Mouse (Mus musculus) limb, embryonic 11.5 days (tissue): Measurements from ENCODE around the gene Pcdh9. TPM values are rescaled to one million over a fixed set of nuclear protein-coding genes. Genes with fewer than 3 reads are reported as not detected.

Experiments used
- ATAC-seq: fragments of 200-750 bp; cut with Nextera tagmentation; 2 replicates; pipeline ENCODE4 v1.8.0; 2017; ENCODE audit warnings: low read depth; ENCODE audit not compliant: insufficient number of reproducible peaks, low FRiP score, low TSS enrichment
- DNase-seq: peaks from one replicate; pipeline ENCODE4 v3.0.0-alpha.2; 2015; ENCODE audit warnings: low spot score
- H3K27ac ChIP-seq: fragments of 300-500 bp; sonication (generic); replicated peaks from 2 replicates; pipeline ENCODE4 v1.5.1; 2014; ENCODE audit warnings: low read depth, mild to moderate bottlenecking, low read length
- H3K27me3 ChIP-seq: fragments of 300-500 bp; sonication (generic); 2 replicates; pipeline ENCODE4 v1.6.1; 2014; ENCODE audit warnings: mild to moderate bottlenecking, low read length, mixed read lengths; ENCODE audit not compliant: control insufficient read depth, insufficient read depth
- H3K36me3 ChIP-seq: fragments of 300-500 bp; sonication (generic); 2 replicates; pipeline ENCODE4 v1.6.1; 2014; ENCODE audit warnings: mild to moderate bottlenecking, low read length, moderate library complexity, mixed read lengths; ENCODE audit not compliant: control insufficient read depth, insufficient read depth
- H3K4me1 ChIP-seq: fragments of 300-500 bp; sonication (generic); 2 replicates; pipeline ENCODE4 v1.6.1; 2014; ENCODE audit warnings: low read length, mixed read lengths; ENCODE audit not compliant: control insufficient read depth, insufficient read depth
- H3K4me2 ChIP-seq: fragments of 300-500 bp; sonication (generic); 2 replicates; pipeline ENCODE4 v1.6.1; 2014; ENCODE audit warnings: low read depth, mild to moderate bottlenecking, moderate library complexity; ENCODE audit not compliant: severe bottlenecking
- H3K4me3 ChIP-seq: fragments of 300-500 bp; sonication (generic); 2 replicates; pipeline ENCODE4 v1.5.1; 2014; ENCODE audit warnings: low read depth, low read length
- H3K9ac ChIP-seq: fragments of 300-500 bp; sonication (generic); 2 replicates; pipeline ENCODE4 v1.6.1; 2014; ENCODE audit warnings: mild to moderate bottlenecking, low read length
- H3K9me3 ChIP-seq: fragments of 300-500 bp; sonication (generic); 2 replicates; pipeline ENCODE4 v1.6.1; 2016; ENCODE audit warnings: low read length; ENCODE audit not compliant: control insufficient read depth
- WGBS: fragments of 180-500 bp; shearing (Covaris S2); extraction: QIAGEN DNeasy Blood & Tissue Kit; methylation state at CpG from one replicate; pipeline ENCODE4 v1.1.7; 2014; 5-methylcytosine and 5-hydroxymethylcytosine counted together
- polyA plus RNA-seq: library from polyadenylated mRNA; unstranded; fragments of >200 nt; fragmentation: Nextera tagmentation; extraction: Ambion mirVana; gene quantifications from 2 replicates; pipeline ENCODE4 v1.2.1, GENCODE M21; 2014

The Pcdh9 gene
- polyA plus RNA-seq, 1 experiment from 2014 or later: 17.2 TPM

GRCm38 (mm10) chr14:93376159-93376558 lies 514.3 kb downstream of the Pcdh9 start:
- Histone ChIP-seq H3K9me3 (no peaks in the 10 kb centered on the region), H3K4me1 (no peaks in the 10 kb centered on the region), H3K9ac (no peak overlapping the region), H3K27me3 (no peaks in the 10 kb centered on the region), H3K4me3 (no peak overlapping the region), H3K27ac (no peak overlapping the region), H3K36me3 (no peaks in the 10 kb centered on the region), H3K4me2 (no peak overlapping the region)
- 77% methylated on average over 4 of the region's 4 CpGs for WGBS
- no peak for ATAC-seq
- DNase-seq: no peak

GRCm38 (mm10) chr14:93374181-93374580 lies 516.3 kb downstream of the Pcdh9 start:
- ATAC-seq (no peak), DNase-seq (no peak)
- Histone ChIP-seq H3K4me2 (no peak overlapping the region), H3K27ac (no peak overlapping the region), H3K4me1 (no peaks in the 10 kb centered on the region), H3K4me3 (no peak overlapping the region), H3K9ac (no peak overlapping the region), H3K36me3 (no peaks in the 10 kb centered on the region), H3K27me3 (no peaks in the 10 kb centered on the region), H3K9me3 (no peaks in the 10 kb centered on the region)
- 61% methylated on average over 4 of the region's 4 CpGs for WGBS

GRCm38 (mm10) chr14:93354150-93354549 lies 536.3 kb downstream of the Pcdh9 start:
- no peak for DNase-seq
- no peak overlapping the region for H3K4me3 ChIP-seq
- no peak overlapping the region for H3K9ac ChIP-seq
- H3K4me1 ChIP-seq: no peaks in the 10 kb centered on the region
- no peaks in the 10 kb centered on the region for H3K9me3 ChIP-seq
- 89% methylated on average over 3 of the region's 3 CpGs for WGBS
- no peak for ATAC-seq
- no peaks in the 10 kb centered on the region for H3K36me3 ChIP-seq
- no peak overlapping the region for H3K4me2 ChIP-seq
- H3K27me3 ChIP-seq: no peaks in the 10 kb centered on the region
- H3K27ac ChIP-seq: no peak overlapping the region

GRCm38 (mm10) chr14:93350906-93351305 lies 539.6 kb downstream of the Pcdh9 start:
- Histone ChIP-seq H3K9ac (no peak overlapping the region), H3K27ac (no peak overlapping the region), H3K4me3 (no peak overlapping the region), H3K36me3 (no peaks in the 10 kb centered on the region), H3K4me1 (no peaks in the 10 kb centered on the region), H3K4me2 (no peak overlapping the region), H3K9me3 (no peaks in the 10 kb centered on the region), H3K27me3 (no peaks in the 10 kb centered on the region)
- WGBS: 63% methylated on average over 6 of the region's 6 CpGs
- DNase-seq (no peak), ATAC-seq (no peak)

- no peak overlapping the region for H3K4me3 ChIP-seq
- no peak overlapping the region for H3K4me2 ChIP-seq
- ATAC-seq: no peak
- no peaks in the 10 kb centered on the region for H3K36me3 ChIP-seq
- no peak overlapping the region for H3K27ac ChIP-seq
- H3K4me1 ChIP-seq: no peaks in the 10 kb centered on the region
- H3K27me3 ChIP-seq: no peaks in the 10 kb centered on the region
- DNase-seq: no peak
- WGBS: 91% methylated on average over 7 of the region's 7 CpGs
- no peaks in the 10 kb centered on the region for H3K9me3 ChIP-seq
- H3K9ac ChIP-seq: no peak overlapping the region
Measured at GRCm38 (mm10) chr14:93349166-93349565, 541.3 kb downstream of the Pcdh9 start.

GRCm38 (mm10) chr14:93347031-93347430 lies 543.4 kb downstream of the Pcdh9 start:
- no peak overlapping the region for H3K27ac ChIP-seq
- ATAC-seq (no peak), DNase-seq (no peak)
- WGBS: 28% methylated on average over 2 of the region's 2 CpGs
- no peaks in the 10 kb centered on the region for H3K27me3 ChIP-seq
- H3K4me3 ChIP-seq: no peak overlapping the region
- H3K9me3 ChIP-seq: no peaks in the 10 kb centered on the region
- H3K4me1 ChIP-seq: no peaks in the 10 kb centered on the region
- no peak overlapping the region for H3K4me2 ChIP-seq
- H3K9ac ChIP-seq: no peak overlapping the region
- no peaks in the 10 kb centered on the region for H3K36me3 ChIP-seq

- no peaks in the 10 kb centered on the region for H3K9me3 ChIP-seq
- H3K4me3 ChIP-seq: no peak overlapping the region
- no peaks in the 10 kb centered on the region for H3K27me3 ChIP-seq
- no peaks in the 10 kb centered on the region for H3K36me3 ChIP-seq
- no peak overlapping the region for H3K9ac ChIP-seq
- no peak overlapping the region for H3K4me2 ChIP-seq
- no peak for DNase-seq
- no peak for ATAC-seq
- 61% methylated on average over 3 of the region's 3 CpGs for WGBS
- H3K4me1 ChIP-seq: no peaks in the 10 kb centered on the region
- no peak overlapping the region for H3K27ac ChIP-seq
Measured at GRCm38 (mm10) chr14:93342781-93343180, 547.7 kb downstream of the Pcdh9 start.

- H3K4me3 ChIP-seq: no peak overlapping the region
- H3K4me1 ChIP-seq: no peaks in the 10 kb centered on the region
- no peak overlapping the region for H3K27ac ChIP-seq
- H3K36me3 ChIP-seq: no peaks in the 10 kb centered on the region
- 47% methylated on average over 5 of the region's 5 CpGs for WGBS
- ATAC-seq: no peak
- no peaks in the 10 kb centered on the region for H3K27me3 ChIP-seq
- H3K9me3 ChIP-seq: no peaks in the 10 kb centered on the region
- no peak overlapping the region for H3K9ac ChIP-seq
- no peak overlapping the region for H3K4me2 ChIP-seq
- DNase-seq: no peak
Measured at GRCm38 (mm10) chr14:93341390-93341789, 549.1 kb downstream of the Pcdh9 start.

GRCm38 (mm10) chr14:93329247-93329646 lies 561.2 kb downstream of the Pcdh9 start:
- H3K9me3 ChIP-seq: no peaks in the 10 kb centered on the region
- H3K27me3 ChIP-seq: no peaks in the 10 kb centered on the region
- no peak overlapping the region for H3K4me3 ChIP-seq
- ATAC-seq (no peak), DNase-seq (no peak)
- no peak overlapping the region for H3K4me2 ChIP-seq
- H3K4me1 ChIP-seq: no peaks in the 10 kb centered on the region
- H3K27ac ChIP-seq: no peak overlapping the region
- H3K36me3 ChIP-seq: no peaks in the 10 kb centered on the region
- H3K9ac ChIP-seq: no peak overlapping the region
